Mouse (Mus musculus) heart, adult 2 months (tissue): ENCODE results near the gene Mlxip.

Experiments
- CTCF ChIP-seq: fragments of 200-600 bp; IDR thresholded peaks from 2 replicates; pipeline ENCODE4 v1.8.1; 2022; ENCODE audit warnings: antibody characterized with exemption, mild to moderate bottlenecking, moderate library complexity
- EP300 ChIP-seq: fragments of 200-500 bp; IDR thresholded peaks from 2 replicates; pipeline ENCODE4 v1.6.1; 2011; ENCODE audit warnings: low read depth, low read length, control low read depth; ENCODE audit not compliant: insufficient read depth

GRCm38 (mm10) chr5:123390536-123391441, 3.8 kb upstream of the Mlxip start:
- TF ChIP-seq EP300 (no peak), CTCF (no peak)
